Mouse (Mus musculus): Measurements from ENCODE around the gene Olfr825. TPM values are rescaled to one million over a fixed set of nuclear protein-coding genes. Genes with fewer than 3 reads are reported as not detected.
"Not testable (repeated sequence)": the region's sequence is repeated elsewhere in the genome, so short reads cannot be mapped to it uniquely, and the experiment has no call there.

The Olfr825 gene
- polyA plus RNA-seq (2012; rRNA removed), result not detected in 2 replicates
- not detected in 2 replicates for polyA plus RNA-seq (2014; fragmentation: Nextera tagmentation; extraction: Ambion mirVana)

GRCm38 (mm10) chr10:130166666-130167065, at the start of gene Olfr825:
Gene Olfr825 (minus strand): TSS chr10:130166766.
- no peak for ATAC-seq (ENCODE audit: insufficient read depth)
- no peaks in the 10 kb centered on the region for H3K27me3 ChIP-seq (ENCODE audit: control insufficient read depth, insufficient read depth, low read length)
- TF ChIP-seq EP300 (IDR thresholded peaks at IDR 0.05; ENCODE audit: low read depth), result no peak
- TF ChIP-seq CTCF (IDR thresholded peaks at IDR 0.05; ENCODE audit: low read depth), result no peak
- no peaks in the 10 kb centered on the region for H3K9me3 ChIP-seq (ENCODE audit: control insufficient read depth, low read length)
- no peak within 1 kb of the TSS for H3K27ac ChIP-seq
- no peak for DNase-seq (ENCODE audit: low read depth in 3 of 3, low spot score in 3 of 3)
- H3K9ac ChIP-seq (replicated peaks), result no peak within 1 kb of the TSS
- H3K4me3 ChIP-seq (ENCODE audit: insufficient read depth in 1 of 2, low read depth in 2 of 2, low read length in 2 of 2), result no peak within 1 kb of the TSS
- H3K36me3 ChIP-seq (replicated peaks; ENCODE audit: control insufficient read depth, insufficient read depth, low read depth), result no peaks in the 10 kb centered on the region
- no peaks in the 10 kb centered on the region for H3K4me1 ChIP-seq (replicated peaks; ENCODE audit: control insufficient read depth in 2 of 2, insufficient read depth in 2 of 2, low read length in 1 of 2)
- no peak within 1 kb of the TSS for H3K4me2 ChIP-seq (ENCODE audit: low read depth)

GRCm38 (mm10) chr10:130214303-130214702, 47.7 kb upstream of the Olfr825 start, which contains the start of gene Olfr827:
Gene Olfr827 (minus strand): TSS chr10:130214403.
- H3K4me2 ChIP-seq (ENCODE audit: low read depth), result no peak within 1 kb of the TSS
- WGBS (ENCODE audit: insufficient replicate concordance), result 52% methylated on average over 1 of the region's 1 CpGs
- ATAC-seq (ENCODE audit: insufficient read depth), result no peak
- H3K4me1 ChIP-seq (replicated peaks; ENCODE audit: control insufficient read depth in 2 of 2, insufficient read depth in 2 of 2, low read length in 1 of 2), result no peaks in the 10 kb centered on the region
- H3K4me3 ChIP-seq (ENCODE audit: insufficient read depth in 1 of 2, low read depth in 2 of 2, low read length in 2 of 2), result no peak within 1 kb of the TSS
- no peaks in the 10 kb centered on the region for H3K9me3 ChIP-seq (ENCODE audit: control insufficient read depth, low read length)
- TF ChIP-seq EP300 (IDR thresholded peaks at IDR 0.05; ENCODE audit: low read depth) (no peak), CTCF (IDR thresholded peaks at IDR 0.05; ENCODE audit: low read depth) (no peak)
- no peaks in the 10 kb centered on the region for H3K27me3 ChIP-seq (ENCODE audit: control insufficient read depth, insufficient read depth, low read length)
- DNase-seq (ENCODE audit: low read depth in 3 of 3, low spot score in 3 of 3), result no peak
- no peak within 1 kb of the TSS for H3K27ac ChIP-seq
- H3K36me3 ChIP-seq (replicated peaks; ENCODE audit: control insufficient read depth, insufficient read depth, low read depth), result no peaks in the 10 kb centered on the region
- no peak within 1 kb of the TSS for H3K9ac ChIP-seq (replicated peaks)

- WGBS (ENCODE audit: insufficient replicate concordance), result 37% methylated on average over 1 of the region's 1 CpGs
- DNase-seq (ENCODE audit: low read depth in 3 of 3, low spot score in 3 of 3) (no peak), ATAC-seq (ENCODE audit: insufficient read depth) (no peak)
- H3K9me3 ChIP-seq (ENCODE audit: control insufficient read depth, low read length), result no peaks in the 10 kb centered on the region
- TF ChIP-seq EP300 (IDR thresholded peaks at IDR 0.05; ENCODE audit: low read depth) (no peak), CTCF (IDR thresholded peaks at IDR 0.05; ENCODE audit: low read depth) (no peak)
- no peak within 1 kb of the TSS for H3K27ac ChIP-seq
- no peak within 1 kb of the TSS for H3K4me3 ChIP-seq (ENCODE audit: insufficient read depth in 1 of 2, low read depth in 2 of 2, low read length in 2 of 2)
- H3K36me3 ChIP-seq (replicated peaks; ENCODE audit: control insufficient read depth, insufficient read depth, low read depth), result no peaks in the 10 kb centered on the region
- H3K27me3 ChIP-seq (ENCODE audit: control insufficient read depth, insufficient read depth, low read length), result no peaks in the 10 kb centered on the region
- H3K4me2 ChIP-seq (ENCODE audit: low read depth), result no peak within 1 kb of the TSS
- no peaks in the 10 kb centered on the region for H3K4me1 ChIP-seq (replicated peaks; ENCODE audit: control insufficient read depth in 2 of 2, insufficient read depth in 2 of 2, low read length in 1 of 2)
- H3K9ac ChIP-seq (replicated peaks), result no peak within 1 kb of the TSS
Measured at GRCm38 (mm10) chr10:130184086-130184485, 17.5 kb upstream of the Olfr825 start, which contains the start of gene Olfr826. Gene Olfr826 (minus strand): TSS chr10:130184186.

GRCm38 (mm10) chr10:130165196-130165595, 1.4 kb downstream of the Olfr825 start:
- TF ChIP-seq CTCF (IDR thresholded peaks at IDR 0.05; ENCODE audit: low read depth) (no peak), EP300 (IDR thresholded peaks at IDR 0.05; ENCODE audit: low read depth) (no peak)
- H3K9me3 ChIP-seq (ENCODE audit: control insufficient read depth, low read length), result no peaks in the 10 kb centered on the region
- H3K27me3 ChIP-seq (ENCODE audit: control insufficient read depth, insufficient read depth, low read length), result no peaks in the 10 kb centered on the region
- H3K27ac ChIP-seq, result no peak overlapping the region
- H3K4me3 ChIP-seq (ENCODE audit: insufficient read depth in 1 of 2, low read depth in 2 of 2, low read length in 2 of 2), result no peak overlapping the region
- peak; percentile 53; the same call in 1 of the 2 replicates for ATAC-seq (ENCODE audit: insufficient read depth)
- no peaks in the 10 kb centered on the region for H3K36me3 ChIP-seq (replicated peaks; ENCODE audit: control insufficient read depth, insufficient read depth, low read depth)
- H3K4me2 ChIP-seq (ENCODE audit: low read depth), result no peak overlapping the region
- no peak overlapping the region for H3K9ac ChIP-seq (replicated peaks)
- no peaks in the 10 kb centered on the region for H3K4me1 ChIP-seq (replicated peaks; ENCODE audit: control insufficient read depth in 2 of 2, insufficient read depth in 2 of 2, low read length in 1 of 2)
- no peak for DNase-seq (ENCODE audit: low read depth in 3 of 3, low spot score in 3 of 3)

GRCm38 (mm10) chr10:130144121-130144520, 22.4 kb downstream of the Olfr825 start:
- WGBS (ENCODE audit: insufficient replicate concordance), result 52% methylated on average over 5 of the region's 5 CpGs
- no peak overlapping the region for H3K4me2 ChIP-seq (ENCODE audit: low read depth)
- no peaks in the 10 kb centered on the region for H3K9me3 ChIP-seq (ENCODE audit: control insufficient read depth, low read length)
- no peak overlapping the region for H3K27ac ChIP-seq
- ATAC-seq (ENCODE audit: insufficient read depth) (no peak), DNase-seq (ENCODE audit: low read depth in 3 of 3, low spot score in 3 of 3) (no peak)
- H3K27me3 ChIP-seq (ENCODE audit: control insufficient read depth, insufficient read depth, low read length), result no peaks in the 10 kb centered on the region
- H3K9ac ChIP-seq (replicated peaks), result no peak overlapping the region
- no peak overlapping the region for H3K4me3 ChIP-seq (ENCODE audit: insufficient read depth in 1 of 2, low read depth in 2 of 2, low read length in 2 of 2)
- TF ChIP-seq CTCF (IDR thresholded peaks at IDR 0.05; ENCODE audit: low read depth) (no peak), EP300 (IDR thresholded peaks at IDR 0.05; ENCODE audit: low read depth) (no peak)
- no peaks in the 10 kb centered on the region for H3K4me1 ChIP-seq (replicated peaks; ENCODE audit: control insufficient read depth in 2 of 2, insufficient read depth in 2 of 2, low read length in 1 of 2)
- no peaks in the 10 kb centered on the region for H3K36me3 ChIP-seq (replicated peaks; ENCODE audit: control insufficient read depth, insufficient read depth, low read depth)

GRCm38 (mm10) chr10:130142481-130142880, 24.1 kb downstream of the Olfr825 start:
- not testable (repeated sequence) for DNase-seq (ENCODE audit: low read depth in 3 of 3, low spot score in 3 of 3); H3K27me3 ChIP-seq (ENCODE audit: control insufficient read depth, insufficient read depth, low read length); ATAC-seq (ENCODE audit: insufficient read depth); H3K36me3 ChIP-seq (replicated peaks; ENCODE audit: control insufficient read depth, insufficient read depth, low read depth); H3K27ac ChIP-seq; H3K9ac ChIP-seq (replicated peaks); H3K4me1 ChIP-seq (replicated peaks; ENCODE audit: control insufficient read depth in 2 of 2, insufficient read depth in 2 of 2, low read length in 1 of 2); H3K4me3 ChIP-seq (ENCODE audit: insufficient read depth in 1 of 2, low read depth in 2 of 2, low read length in 2 of 2); H3K9me3 ChIP-seq (ENCODE audit: control insufficient read depth, low read length); H3K4me2 ChIP-seq (ENCODE audit: low read depth)
- WGBS (ENCODE audit: insufficient replicate concordance), result 59% methylated on average over 5 of the region's 5 CpGs

Data from liver, embryonic 14.5 days (tissue).